10 mouse cellular contexts compared by ENCODE assay signal in genomic region chr6:120773149-120773628, GRCm38 (mm10). TPM values are rescaled to one million over a fixed set of nuclear protein-coding genes. Genes with fewer than 3 reads are reported as not detected.
DNase-seq lines count a peak whose midpoint lies in the region; ATAC-seq and TF ChIP-seq lines count a peak whose summit lies in the region.
"Had no signal": no experiment of that assay in that cellular context is flagged by ENCODE, and none has a peak within 500 bp of the region (broad histone marks: within the 10 kb centered on the region; RNA-seq: fewer than 3 reads in every experiment).

Gene Slc25a18 (plus strand): TSS chr6:120773578.

- peak within 1 kb of the TSS; percentile 82 for H3K27ac ChIP-seq in neural tube, embryonic 11.5 days (ENCODE audit: low read depth, low read length)
- peak within 1 kb of the TSS; percentile 59 for H3K27ac ChIP-seq in forebrain, postnatal 0 days (ENCODE audit: low read depth, low read length)

- WGBS in neural tube, embryonic 11.5 days, result 53% methylated on average over 5 of the region's 5 CpGs
- whole genome bisulfite sequencing in forebrain, postnatal 0 days, result 11% methylated on average over 5 of the region's 5 CpGs

- no peaks in the 10 kb centered on the region for H3K27me3 ChIP-seq in neural tube, embryonic 11.5 days (ENCODE audit: control insufficient read depth, insufficient read depth, low read length)
- H3K27me3 ChIP-seq in forebrain, postnatal 0 days (ENCODE audit: insufficient read depth, low read length), result no peaks in the 10 kb centered on the region

- TF ChIP-seq CTCF in forebrain, postnatal 0 days (IDR thresholded peaks at IDR 0.05; ENCODE audit: low read depth), result no peak

- no peaks in the 10 kb centered on the region; the same call in 1 of the 2 replicates for H3K36me3 ChIP-seq in neural tube, embryonic 11.5 days (ENCODE audit: control insufficient read depth, insufficient read depth, low read length)
- no peaks in the 10 kb centered on the region for H3K36me3 ChIP-seq in forebrain, postnatal 0 days (ENCODE audit: insufficient read depth)

- 0 out of 2 replicates have a peak within 1 kb of the TSS, but pooled peaks have one; percentile 9 for H3K9ac ChIP-seq in neural tube, embryonic 11.5 days (ENCODE audit: low read length)
- no peak within 1 kb of the TSS for H3K9ac ChIP-seq in forebrain, postnatal 0 days

- H3K4me3 ChIP-seq in neural tube, embryonic 11.5 days (ENCODE audit: low read depth, low read length), result no peak within 1 kb of the TSS
- H3K4me3 ChIP-seq in forebrain, postnatal 0 days (ENCODE audit: low read depth, low read length), result no peak within 1 kb of the TSS
- H3K4me3 ChIP-seq: megakaryocyte, embryonic 14.5 days had no signal

- H3K4me1 ChIP-seq in neural tube, embryonic 11.5 days (ENCODE audit: control insufficient read depth, insufficient read depth, low read length), result 0 out of 2 replicates have a peak, but pooled peaks cover 5% of the 10 kb centered on the region
- H3K4me1 ChIP-seq in forebrain, postnatal 0 days (ENCODE audit: insufficient read depth), result no peaks in the 10 kb centered on the region; the same call in 1 of the 2 replicates

- no peak within 1 kb of the TSS for H3K4me2 ChIP-seq in neural tube, embryonic 11.5 days (ENCODE audit: low read depth)
- no peak within 1 kb of the TSS for H3K4me2 ChIP-seq in forebrain, postnatal 0 days (ENCODE audit: low read depth)

- intact Hi-C loops in left cerebral cortex, postnatal 10 days (cut with DNase I), result no loop called here

- peak; percentile 60 for DNase-seq in neural tube, embryonic 11.5 days (ENCODE audit: low spot score)
- DNase-seq in neural tube, embryonic 10.5 days (ENCODE audit: extremely low spot score, low spot score), result no peak
- DNase-seq in forebrain, postnatal 0 days, result peak; percentile 59
- peak in 1 of 2 experiments; percentile 45 for DNase-seq in left cerebral cortex, postnatal 10 days (ENCODE audit: extremely low spot score in 1 of 2, low spot score in 2 of 2)
- peak; percentile 26 for DNase-seq in right cerebral cortex, postnatal 25 days
- no peak for DNase-seq in gastrocnemius, postnatal 25 days
- DNase-seq in adrenal gland, adult 8-10 months, result no peak
- no peak for DNase-seq in gastrocnemius, adult 18-20 months (ENCODE audit: low spot score)
- DNase-seq: heart, adult 11 months had no signal

- H3K9me3 ChIP-seq in neural tube, embryonic 11.5 days (ENCODE audit: control insufficient read depth, low read length), result no peaks in the 10 kb centered on the region
- H3K9me3 ChIP-seq in forebrain, postnatal 0 days (ENCODE audit: low read length), result no peaks in the 10 kb centered on the region
- H3K9me3 ChIP-seq: megakaryocyte, embryonic 14.5 days had no signal

- peak; percentile 71 for ATAC-seq in neural tube, embryonic 11.5 days (ENCODE audit: insufficient read depth, low FRiP score, low TSS enrichment)
- peak; percentile 94 for ATAC-seq in forebrain, postnatal 0 days

RNA-seq across cellular contexts. Expression of gene Slc25a18, which starts in this region (rescaled TPM):
- polyA plus RNA-seq in neural tube, embryonic 11.5 days (2014; fragmentation: Nextera tagmentation; extraction: Ambion mirVana), result 1.8 and 1.9 TPM in 2 replicates
- 24.2 and 25.1 TPM in 2 replicates for total RNA-seq in forebrain, postnatal 0 days (2014; rRNA removed)
- 14.4 and 21.1 TPM in 2 replicates for polyA plus RNA-seq in forebrain, postnatal 0 days (2015; fragmentation: Nextera tagmentation; extraction: Ambion mirVana)
- 10 to 100 TPM; 43.8 to 48.3 TPM for total RNA-seq in left cerebral cortex, postnatal 10 days (2021)
- under 1 TPM in 1 of 2 experiments, not detected in 1; 0.13 TPM for total RNA-seq in gastrocnemius, postnatal 25 days (2021)
- 1 to 10 TPM in 2 of 4 experiments, under 1 TPM in 2; 0.29 to 1.2 (median 0.78) TPM for total RNA-seq in adrenal gland, adult 8-10 months (2022)
- total RNA-seq in gastrocnemius, adult 18-20 months (2021), result not detected

Comparison
In these comparisons a context has a peak if more than half of its experiments do, and no peak if none do; other contexts are left out.
1. RNA of gene Slc25a18 (total RNA-seq): 43.8 to 48.3 TPM in left cerebral cortex, postnatal 10 days and 24.2 to 25.1 TPM in forebrain, postnatal 0 days; 0.29 to 1.2 TPM in adrenal gland, adult 8-10 months, 0.13 TPM in gastrocnemius, postnatal 25 days and not detected in gastrocnemius, adult 18-20 months; every median in the first group is over 10 times any median in the second.
2. DNase-seq: peak in neural tube, embryonic 11.5 days (single experiment), forebrain, postnatal 0 days (single experiment) and right cerebral cortex, postnatal 25 days (single experiment); none in neural tube, embryonic 10.5 days (single experiment), gastrocnemius, postnatal 25 days (single experiment), adrenal gland, adult 8-10 months (single experiment) and gastrocnemius, adult 18-20 months (single experiment).